Mouse (Mus musculus): ENCODE data around the gene Cnn1. TPM values are rescaled to one million over a fixed set of nuclear protein-coding genes. Genes with fewer than 3 reads are reported as not detected.

Cnn1 gene
- total and polyA plus RNA-seq, 2 experiments from 2014 or later = 0.52 to 1.1 TPM

DNA sequence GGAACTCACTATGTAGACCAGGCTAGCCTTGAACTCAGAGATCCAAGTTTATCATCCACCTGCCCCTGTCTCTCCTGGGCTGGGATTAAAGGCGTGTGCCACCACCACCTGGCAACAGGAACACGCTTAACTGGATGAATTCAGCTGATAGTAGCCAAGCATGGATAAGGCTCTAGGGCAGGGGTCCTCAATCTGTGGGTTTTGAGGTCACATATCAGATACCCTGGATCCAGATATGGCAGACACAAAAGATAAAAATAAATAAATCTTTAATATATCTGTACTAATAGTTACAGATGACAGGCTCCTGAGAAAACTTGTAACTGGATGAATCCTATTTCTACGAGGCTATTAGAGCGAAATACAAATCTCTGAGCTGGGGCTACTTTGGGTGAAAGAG is 16.6 kb downstream of the Cnn1 start:
- H3K36me3 ChIP-seq (ENCODE audit: insufficient read depth, low read length) = peaks cover 23% of the 10 kb centered on the region
- peak overlapping the region; percentile 80 for H3K9ac ChIP-seq (replicated peaks; ENCODE audit: low read length)
- H3K9me3 ChIP-seq (ENCODE audit: low read length) = no peaks in the 10 kb centered on the region
- no peaks in the 10 kb centered on the region for H3K27me3 ChIP-seq (ENCODE audit: insufficient read depth, low read length)
- DNase-seq (ENCODE audit: low spot score) = no peak
- H3K4me3 ChIP-seq (ENCODE audit: low read length) = peak overlapping the region; percentile 89
- ATAC-seq = no peak
- TF ChIP-seq CTCF (IDR thresholded peaks at IDR 0.05; ENCODE audit: low read depth) = no peak
- H3K4me2 ChIP-seq (ENCODE audit: low read depth, low read length) = peak overlapping the region; percentile 89
- 76% methylated on average over 4 of the region's 4 CpGs for WGBS
- peaks cover 14% of the 10 kb centered on the region for H3K4me1 ChIP-seq (ENCODE audit: insufficient read depth, low read length)
- peak overlapping the region; percentile 79; the same call in 1 of the 2 replicates for H3K27ac ChIP-seq

DNA sequence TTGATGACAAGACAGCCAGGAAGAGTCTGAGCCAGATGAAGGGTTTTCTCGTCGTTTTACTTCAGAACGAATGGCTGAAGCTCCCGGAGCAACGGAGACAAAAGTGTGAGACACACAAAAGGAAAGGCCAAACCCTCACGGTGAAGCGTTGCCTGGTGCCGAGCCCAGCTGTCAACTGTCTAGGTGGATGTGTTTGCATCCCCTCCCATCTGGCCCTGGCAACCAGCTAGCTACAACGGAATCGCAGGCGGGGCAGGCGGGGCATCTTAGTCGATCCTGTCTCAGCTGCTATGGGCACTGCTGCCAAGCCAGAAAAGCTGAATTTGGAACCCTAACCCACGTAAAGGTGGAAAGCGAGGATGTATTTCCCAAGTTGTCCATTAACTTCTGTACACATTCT is 17.1 kb downstream of the Cnn1 start:
- ATAC-seq (0 out of 2 replicates have a peak, but pooled peaks have one; percentile 17), DNase-seq (ENCODE audit: low spot score) (peak; percentile 43)
- no peaks in the 10 kb centered on the region for H3K9me3 ChIP-seq (ENCODE audit: low read length)
- H3K27ac ChIP-seq = peak overlapping the region; percentile 79; the same call in 1 of the 2 replicates
- peak overlapping the region; percentile 89 for H3K4me3 ChIP-seq (ENCODE audit: low read length)
- TF ChIP-seq CTCF (IDR thresholded peaks at IDR 0.05; ENCODE audit: low read depth) = no peak
- H3K9ac ChIP-seq (replicated peaks; ENCODE audit: low read length) = peak overlapping the region; percentile 80
- no peaks in the 10 kb centered on the region for H3K27me3 ChIP-seq (ENCODE audit: insufficient read depth, low read length)
- H3K4me1 ChIP-seq (ENCODE audit: insufficient read depth, low read length) = peaks cover 14% of the 10 kb centered on the region
- peak overlapping the region; percentile 89 for H3K4me2 ChIP-seq (ENCODE audit: low read depth, low read length)
- 9% methylated on average over 15 of the region's 15 CpGs for WGBS
- H3K36me3 ChIP-seq (ENCODE audit: insufficient read depth, low read length) = peaks cover 23% of the 10 kb centered on the region

DNA sequence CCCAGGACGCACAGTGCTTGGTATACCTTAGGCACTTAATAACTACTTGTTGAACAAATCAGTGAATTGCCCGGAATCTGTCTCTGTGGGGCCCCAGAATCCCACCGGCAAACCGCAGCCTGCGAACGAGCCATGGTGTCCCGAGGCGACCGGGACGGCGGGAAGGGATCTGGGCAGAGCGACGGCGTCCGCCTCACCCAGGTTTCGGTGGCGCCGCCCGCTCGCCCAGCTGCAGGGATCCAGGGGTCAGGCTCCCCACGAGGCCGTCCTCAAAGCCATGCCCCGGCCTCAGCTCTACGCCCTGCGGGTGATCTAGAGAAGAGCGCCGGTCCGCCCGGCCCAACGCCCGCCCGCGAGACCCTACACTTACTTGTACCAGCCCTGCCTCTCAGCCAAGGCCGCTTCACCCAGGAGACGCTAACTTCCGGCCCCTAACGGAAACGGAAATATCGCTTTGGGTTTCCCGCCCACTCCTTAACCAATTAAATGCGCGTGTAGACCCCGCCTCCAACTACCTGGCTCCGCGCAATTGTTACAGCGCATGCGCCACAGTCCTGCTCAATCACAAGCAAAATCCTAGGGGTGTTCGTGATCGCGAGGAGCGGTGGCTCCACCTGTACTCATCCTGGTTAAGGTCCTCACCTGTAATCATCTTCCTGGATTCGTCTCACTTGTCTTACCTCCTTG is 17.9 kb downstream of the Cnn1 start, which contains the start of gene Elof1:
Elof1 (minus strand) TSS at position 433 of the 687 bp plus-strand sequence.
- Histone ChIP-seq H3K27me3 (ENCODE audit: insufficient read depth, low read length) (no peaks in the 10 kb centered on the region), H3K9me3 (ENCODE audit: low read length) (no peaks in the 10 kb centered on the region), H3K27ac (peak within 1 kb of the TSS; percentile 79), H3K9ac (replicated peaks; ENCODE audit: low read length) (peak within 1 kb of the TSS; percentile 80), H3K36me3 (ENCODE audit: insufficient read depth, low read length) (peaks cover 22% of the 10 kb centered on the region), H3K4me2 (ENCODE audit: low read depth, low read length) (peak within 1 kb of the TSS; percentile 89), H3K4me3 (ENCODE audit: low read length) (peak within 1 kb of the TSS; percentile 89), H3K4me1 (ENCODE audit: insufficient read depth, low read length) (peaks cover 14% of the 10 kb centered on the region)
- ATAC-seq = peak; percentile 97
- 0 out of 2 replicates have a peak, but pooled peaks have one; percentile 16 for TF ChIP-seq CTCF (IDR thresholded peaks at IDR 0.05; ENCODE audit: low read depth)
- DNase-seq (ENCODE audit: low spot score) = peak; percentile 98
- under 1% methylated on average over 52 of the region's 52 CpGs for WGBS

DNA sequence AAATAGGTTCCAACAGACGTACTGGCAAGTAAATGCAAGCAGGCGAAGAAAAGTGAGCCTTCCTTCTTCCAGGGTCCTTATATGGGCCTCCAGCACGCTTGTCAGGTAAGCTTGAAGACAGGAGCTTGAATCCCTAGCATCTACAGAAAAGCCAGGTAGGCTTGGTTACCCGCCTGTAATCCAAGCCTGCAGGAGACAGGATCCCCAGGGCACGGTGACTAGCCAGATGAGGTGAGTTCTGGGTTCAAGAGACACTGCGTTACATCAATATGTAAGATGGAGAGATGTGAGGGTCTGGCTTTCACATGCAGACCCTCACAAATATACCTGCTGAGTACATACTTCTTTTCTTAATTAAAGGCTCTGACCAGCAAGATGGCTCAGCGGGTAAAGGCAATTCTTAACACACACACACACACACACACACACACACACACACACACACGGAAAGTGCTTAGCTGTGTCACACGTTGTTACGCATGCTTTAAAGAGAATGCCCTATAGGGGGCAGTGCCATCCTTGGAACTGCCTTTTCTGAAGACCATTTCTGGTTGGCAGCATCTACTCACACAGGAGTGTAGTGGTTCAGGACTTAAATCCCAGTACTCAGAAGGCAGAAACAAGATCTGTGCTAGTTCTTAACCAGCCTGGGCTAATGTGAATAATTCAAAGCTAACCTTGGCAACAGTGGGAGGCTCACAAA is 18.9 kb downstream of the Cnn1 start:
- TF ChIP-seq CTCF (IDR thresholded peaks at IDR 0.05; ENCODE audit: low read depth) = peak; percentile 75
- ATAC-seq (no peak), DNase-seq (ENCODE audit: low spot score) (peak; percentile 83)
- H3K4me2 ChIP-seq (ENCODE audit: low read depth, low read length) = peak overlapping the region; percentile 89
- WGBS = 48% methylated on average over 10 of the region's 10 CpGs
- no peaks in the 10 kb centered on the region for H3K27me3 ChIP-seq (ENCODE audit: insufficient read depth, low read length)
- H3K27ac ChIP-seq = no peak overlapping the region
- H3K9me3 ChIP-seq (ENCODE audit: low read length) = no peaks in the 10 kb centered on the region
- peaks cover 12% of the 10 kb centered on the region for H3K36me3 ChIP-seq (ENCODE audit: insufficient read depth, low read length)
- peaks cover 14% of the 10 kb centered on the region for H3K4me1 ChIP-seq (ENCODE audit: insufficient read depth, low read length)
- H3K4me3 ChIP-seq (ENCODE audit: low read length) = peak overlapping the region; percentile 89
- H3K9ac ChIP-seq (replicated peaks; ENCODE audit: low read length) = peak overlapping the region; percentile 50

DNA sequence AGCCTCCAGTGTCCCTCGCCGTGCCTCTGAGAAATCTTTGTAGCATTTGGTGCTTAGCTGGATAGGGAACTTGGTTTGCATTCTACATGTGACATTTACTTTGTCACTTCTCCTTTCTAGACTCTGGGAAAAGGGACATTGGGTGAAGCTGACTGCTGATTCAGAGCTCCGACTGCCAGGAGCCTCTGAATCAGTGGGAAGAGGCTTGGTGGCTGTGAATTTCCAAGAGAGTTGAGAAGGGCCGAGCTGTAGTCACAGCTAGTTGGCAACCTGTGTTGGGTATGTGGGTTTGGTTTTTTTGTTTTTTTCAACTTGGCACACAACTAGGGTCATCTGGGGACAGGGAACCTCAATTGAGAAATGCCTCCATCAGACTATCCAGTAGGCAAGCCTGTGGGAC is 20.5 kb downstream of the Cnn1 start:
- Histone ChIP-seq H3K9ac (replicated peaks; ENCODE audit: low read length) (no peak overlapping the region), H3K27ac (no peak overlapping the region), H3K4me2 (ENCODE audit: low read depth, low read length) (no peak overlapping the region), H3K27me3 (ENCODE audit: insufficient read depth, low read length) (no peaks in the 10 kb centered on the region), H3K36me3 (ENCODE audit: insufficient read depth, low read length) (no peaks in the 10 kb centered on the region), H3K4me3 (ENCODE audit: low read length) (no peak overlapping the region), H3K9me3 (ENCODE audit: low read length) (no peaks in the 10 kb centered on the region), H3K4me1 (ENCODE audit: insufficient read depth, low read length) (peaks cover 14% of the 10 kb centered on the region)
- 89% methylated on average over 4 of the region's 4 CpGs for WGBS
- DNase-seq (ENCODE audit: low spot score) (no peak), ATAC-seq (no peak)
- TF ChIP-seq CTCF (IDR thresholded peaks at IDR 0.05; ENCODE audit: low read depth) = no peak

DNA sequence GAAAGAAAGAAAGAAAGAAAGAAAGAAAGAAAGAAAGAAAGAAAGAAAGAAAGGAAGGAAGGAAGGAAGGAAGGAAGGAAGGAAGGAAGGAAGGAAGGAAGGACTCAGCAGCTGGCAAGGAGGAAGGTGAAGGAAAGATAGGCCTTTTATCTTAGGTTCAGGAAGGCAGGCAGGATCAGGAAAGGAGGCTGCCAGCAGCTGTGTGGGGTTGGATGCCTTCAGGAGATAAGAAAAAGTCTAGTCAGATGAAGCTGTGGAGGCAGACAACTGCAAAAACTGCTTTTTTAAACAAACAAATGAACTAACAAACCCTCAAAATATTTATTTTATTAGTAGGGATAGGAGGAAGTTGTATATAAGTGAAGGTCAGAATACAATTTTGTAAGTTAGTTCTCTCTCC is 22.5 kb downstream of the Cnn1 start:
- H3K9me3 ChIP-seq (ENCODE audit: low read length) = no peaks in the 10 kb centered on the region
- H3K27ac ChIP-seq = no peak overlapping the region
- no peak overlapping the region for H3K9ac ChIP-seq (replicated peaks; ENCODE audit: low read length)
- DNase-seq (ENCODE audit: low spot score) = no peak
- TF ChIP-seq CTCF (IDR thresholded peaks at IDR 0.05; ENCODE audit: low read depth) = no peak
- H3K36me3 ChIP-seq (ENCODE audit: insufficient read depth, low read length) = no peaks in the 10 kb centered on the region
- no peak overlapping the region for H3K4me2 ChIP-seq (ENCODE audit: low read depth, low read length)
- H3K27me3 ChIP-seq (ENCODE audit: insufficient read depth, low read length) = no peaks in the 10 kb centered on the region
- H3K4me1 ChIP-seq (ENCODE audit: insufficient read depth, low read length) = peaks cover 5% of the 10 kb centered on the region
- no peak overlapping the region for H3K4me3 ChIP-seq (ENCODE audit: low read length)
- no peak for ATAC-seq

Measured in hindbrain, postnatal 0 days (tissue).